Mouse (Mus musculus) limb, embryonic 10.5 days (tissue): ENCODE measurements at regions not wholly inside any gene's neighbourhood (a gene's known extent, or its start where the extent isn't known, plus 50 kb on each side); places are given as distances from the start of the nearest gene placed in this dataset.

Experiments
- DNase-seq: peaks from one replicate; pipeline ENCODE4 v3.0.0-alpha.2; 2017; ENCODE audit warnings: low spot score
- H3K27ac ChIP-seq: fragments of 300-500 bp; sonication (generic); 2 replicates; pipeline ENCODE4 v1.5.1; 2016; ENCODE audit warnings: mild to moderate bottlenecking
- H3K27me3 ChIP-seq: fragments of 300-500 bp; sonication (generic); 2 replicates; pipeline ENCODE4 v1.6.1; 2016; ENCODE audit warnings: low read depth, mild to moderate bottlenecking; ENCODE audit not compliant: poor library complexity, severe bottlenecking
- H3K36me3 ChIP-seq: fragments of 300-500 bp; sonication (generic); 2 replicates; pipeline ENCODE4 v1.6.1; 2016; ENCODE audit warnings: mild to moderate bottlenecking, moderate library complexity
- H3K4me1 ChIP-seq: fragments of 300-500 bp; sonication (generic); 2 replicates; pipeline ENCODE4 v1.6.1; 2016
- H3K4me3 ChIP-seq: fragments of 300-500 bp; sonication (generic); 2 replicates; pipeline ENCODE4 v1.5.1; 2016; ENCODE audit warnings: mild to moderate bottlenecking, moderate library complexity
- H3K9me3 ChIP-seq: fragments of 300-500 bp; sonication (generic); replicated peaks from 2 replicates; pipeline ENCODE4 v1.6.1; 2016; ENCODE audit warnings: mild to moderate bottlenecking
- WGBS: fragments of 180-500 bp; shearing (Covaris S2); methylation state at CpG from one replicate; pipeline ENCODE4 v1.1.7; 2016; 5-methylcytosine and 5-hydroxymethylcytosine counted together

DNA sequence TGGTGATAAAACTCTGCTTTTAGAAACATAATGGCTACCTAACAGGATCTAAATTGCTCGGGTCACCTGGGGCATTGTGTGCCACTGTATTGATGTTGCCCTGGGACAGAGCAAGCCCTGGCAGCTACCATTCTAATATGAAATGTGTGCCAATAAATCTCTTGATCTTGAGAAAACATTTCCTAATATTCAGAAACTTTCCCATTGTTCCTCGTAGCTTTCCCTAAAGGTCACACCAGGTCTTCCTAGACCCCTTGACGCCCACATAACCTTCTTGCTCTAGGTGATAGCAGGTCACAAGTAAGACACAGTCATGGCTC lies 378.2 kb upstream of the Mmadhc start:
- Histone ChIP-seq H3K4me1 (no peaks in the 10 kb centered on the region), H3K4me3 (no peak overlapping the region), H3K9me3 (no peaks in the 10 kb centered on the region), H3K36me3 (no peaks in the 10 kb centered on the region), H3K27ac (no peak overlapping the region), H3K27me3 (no peaks in the 10 kb centered on the region)
- DNase-seq, result no peak
- 88% methylated on average over 3 of the region's 3 CpGs for WGBS

GRCm38 (mm10) chr2:50674151-50674855 lies 377.7 kb upstream of the Mmadhc start:
- Histone ChIP-seq H3K36me3 (no peaks in the 10 kb centered on the region), H3K27ac (no peak overlapping the region), H3K4me3 (no peak overlapping the region), H3K4me1 (no peaks in the 10 kb centered on the region), H3K9me3 (no peaks in the 10 kb centered on the region), H3K27me3 (no peaks in the 10 kb centered on the region)
- 91% methylated on average over 7 of the region's 7 CpGs for WGBS
- no peak for DNase-seq

DNA sequence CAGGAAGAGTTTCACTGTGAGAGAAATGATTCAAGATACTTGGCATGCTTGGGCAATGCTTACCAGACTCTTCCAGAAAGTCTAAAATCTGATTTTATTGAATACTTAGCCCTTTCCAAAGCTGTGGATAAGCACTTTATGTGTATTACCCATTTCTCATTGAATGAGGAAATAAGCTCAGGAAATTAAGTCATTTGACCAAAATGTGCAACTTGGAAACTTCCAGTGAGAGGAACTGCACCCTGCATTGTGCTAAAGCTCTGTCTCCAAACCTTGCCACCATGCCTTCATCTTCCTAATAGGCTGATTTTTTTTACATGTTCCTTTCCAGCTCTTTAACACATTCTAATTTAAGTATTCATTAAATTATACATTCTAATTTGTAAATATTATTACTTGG lies 372.7 kb upstream of the Mmadhc start:
- no peak overlapping the region for H3K4me3 ChIP-seq

DNA sequence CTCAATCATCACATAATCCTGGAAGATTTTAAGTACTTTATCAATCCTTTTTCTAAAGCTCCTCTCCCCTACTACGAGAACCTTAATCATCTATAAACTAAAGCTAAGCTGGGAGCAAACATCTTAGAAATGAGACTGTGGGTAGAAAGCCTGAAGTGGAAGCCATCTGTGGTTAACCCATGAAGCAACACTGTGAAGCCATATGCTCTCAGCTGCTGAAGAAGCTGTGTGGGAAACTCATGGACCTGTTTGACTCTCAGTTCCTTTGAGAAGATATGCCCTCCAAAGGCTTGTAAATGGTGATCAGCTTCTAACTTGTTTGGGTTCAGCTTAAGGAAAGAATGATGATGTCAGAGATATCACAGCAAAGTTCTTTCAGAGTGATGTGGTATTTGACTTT lies 372.2 kb upstream of the Mmadhc start:
- H3K27me3 ChIP-seq, result no peaks in the 10 kb centered on the region
- H3K4me3 ChIP-seq, result no peak overlapping the region
- DNase-seq, result no peak
- H3K36me3 ChIP-seq, result no peaks in the 10 kb centered on the region
- H3K4me1 ChIP-seq, result no peaks in the 10 kb centered on the region
- 87% methylated on average over 1 of the region's 1 CpGs for WGBS
- H3K27ac ChIP-seq, result no peak overlapping the region
- H3K9me3 ChIP-seq, result no peaks in the 10 kb centered on the region

More for the DNA sequence above, 372.7 kb upstream of the Mmadhc start:
- no peaks in the 10 kb centered on the region for H3K4me1 ChIP-seq
- H3K36me3 ChIP-seq, result no peaks in the 10 kb centered on the region
- H3K27ac ChIP-seq, result no peak overlapping the region
- no peak for DNase-seq
- H3K27me3 ChIP-seq, result no peaks in the 10 kb centered on the region
- no peaks in the 10 kb centered on the region for H3K9me3 ChIP-seq

GRCm38 (mm10) chr2:50667180-50667579 lies 370.6 kb upstream of the Mmadhc start:
- Histone ChIP-seq H3K27ac (no peak overlapping the region), H3K9me3 (no peaks in the 10 kb centered on the region), H3K36me3 (no peaks in the 10 kb centered on the region), H3K4me1 (no peaks in the 10 kb centered on the region), H3K4me3 (no peak overlapping the region), H3K27me3 (no peaks in the 10 kb centered on the region)
- no peak for DNase-seq
- 69% methylated on average over 3 of the region's 3 CpGs for WGBS

DNA sequence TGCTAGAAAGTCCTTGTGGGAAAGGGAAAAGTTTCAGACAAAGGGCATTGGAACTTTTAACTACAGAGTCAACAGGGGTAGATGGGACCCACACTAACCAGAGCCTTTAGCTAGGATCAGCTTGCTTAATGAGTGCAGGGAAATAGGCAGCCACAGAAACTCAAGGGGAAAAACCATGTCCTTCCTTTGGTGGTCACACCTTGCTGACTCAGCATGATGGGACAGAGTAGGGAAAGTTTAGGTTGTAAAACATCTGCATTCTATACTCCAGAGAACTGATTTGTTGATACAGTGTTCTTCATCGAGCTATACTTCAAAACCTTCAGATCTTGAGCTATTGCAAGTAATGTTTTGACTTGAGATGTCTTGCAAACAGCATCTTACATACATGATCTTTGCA lies 365.9 kb upstream of the Mmadhc start:
- Histone ChIP-seq H3K9me3 (no peaks in the 10 kb centered on the region), H3K36me3 (no peaks in the 10 kb centered on the region), H3K4me1 (no peaks in the 10 kb centered on the region), H3K4me3 (no peak overlapping the region), H3K27me3 (no peaks in the 10 kb centered on the region), H3K27ac (no peak overlapping the region)
- no peak for DNase-seq
- WGBS, result 82% methylated on average over 1 of the region's 1 CpGs

GRCm38 (mm10) chr2:50660000-50660399 lies 363.4 kb upstream of the Mmadhc start:
- DNase-seq, result no peak
- H3K27ac ChIP-seq, result no peak overlapping the region
- H3K4me3 ChIP-seq, result no peak overlapping the region
- H3K36me3 ChIP-seq, result no peaks in the 10 kb centered on the region
- H3K27me3 ChIP-seq, result no peaks in the 10 kb centered on the region
- 75% methylated on average over 2 of the region's 2 CpGs for WGBS
- 0 out of 2 replicates have a peak, but pooled peaks cover under 1% of the 10 kb centered on the region for H3K4me1 ChIP-seq
- no peaks in the 10 kb centered on the region for H3K9me3 ChIP-seq

GRCm38 (mm10) chr2:50657826-50658225 lies 361.2 kb upstream of the Mmadhc start:
- Histone ChIP-seq H3K27ac (no peak overlapping the region), H3K4me1 (0 out of 2 replicates have a peak, but pooled peaks cover 3% of the 10 kb centered on the region), H3K27me3 (no peaks in the 10 kb centered on the region), H3K4me3 (no peak overlapping the region), H3K9me3 (no peaks in the 10 kb centered on the region), H3K36me3 (no peaks in the 10 kb centered on the region)
- DNase-seq, result no peak
- 90% methylated on average over 7 of the region's 7 CpGs for WGBS

DNA sequence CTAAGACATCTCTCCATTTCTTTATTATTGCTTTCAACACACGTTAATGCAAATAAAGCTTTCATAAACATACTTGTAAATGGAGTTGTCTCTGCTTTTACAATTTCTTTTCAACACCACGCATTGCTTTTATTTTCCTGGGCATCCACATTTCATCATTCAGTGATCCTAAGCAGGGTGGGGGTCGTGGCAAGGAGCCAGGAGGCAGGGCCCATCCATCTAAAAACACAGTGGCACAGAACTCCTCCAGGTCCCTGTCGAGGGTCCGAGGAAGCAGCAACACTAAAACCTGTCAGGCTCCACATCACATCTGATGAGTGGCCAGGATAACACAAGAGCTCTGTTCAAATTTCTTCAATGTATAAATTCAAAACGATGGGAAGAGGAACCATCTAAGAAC lies 359.8 kb upstream of the Mmadhc start:
- Histone ChIP-seq H3K27me3 (no peaks in the 10 kb centered on the region), H3K27ac (no peak overlapping the region), H3K4me1 (0 out of 2 replicates have a peak, but pooled peaks cover 3% of the 10 kb centered on the region), H3K36me3 (no peaks in the 10 kb centered on the region), H3K9me3 (no peaks in the 10 kb centered on the region), H3K4me3 (no peak overlapping the region)
- DNase-seq, result no peak
- WGBS, result 87% methylated on average over 6 of the region's 6 CpGs

DNA sequence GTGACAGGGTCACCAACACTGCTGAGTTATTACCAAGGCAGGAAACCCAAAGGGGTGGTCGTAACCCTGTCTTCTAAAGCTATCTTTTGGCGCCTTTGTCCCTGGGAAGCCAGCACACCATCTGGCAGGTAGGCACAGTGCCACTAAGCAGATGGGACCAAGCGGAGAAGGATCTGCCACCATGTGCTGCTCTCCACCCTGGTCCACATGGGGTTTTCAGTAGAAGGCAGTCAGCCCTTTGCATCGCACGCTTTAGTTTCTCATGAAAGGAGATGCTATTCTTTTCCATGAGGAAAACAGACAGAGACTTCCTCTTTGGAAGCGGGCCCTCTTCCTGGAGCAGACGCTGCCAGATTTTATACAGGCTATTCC lies 358.3 kb upstream of the Mmadhc start:
- Histone ChIP-seq H3K36me3 (no peaks in the 10 kb centered on the region), H3K4me3 (no peak overlapping the region), H3K27me3 (no peaks in the 10 kb centered on the region), H3K27ac (no peak overlapping the region), H3K4me1 (0 out of 2 replicates have a peak, but pooled peaks cover 3% of the 10 kb centered on the region), H3K9me3 (no peaks in the 10 kb centered on the region)
- no peak for DNase-seq
- WGBS, result 84% methylated on average over 7 of the region's 7 CpGs

DNA sequence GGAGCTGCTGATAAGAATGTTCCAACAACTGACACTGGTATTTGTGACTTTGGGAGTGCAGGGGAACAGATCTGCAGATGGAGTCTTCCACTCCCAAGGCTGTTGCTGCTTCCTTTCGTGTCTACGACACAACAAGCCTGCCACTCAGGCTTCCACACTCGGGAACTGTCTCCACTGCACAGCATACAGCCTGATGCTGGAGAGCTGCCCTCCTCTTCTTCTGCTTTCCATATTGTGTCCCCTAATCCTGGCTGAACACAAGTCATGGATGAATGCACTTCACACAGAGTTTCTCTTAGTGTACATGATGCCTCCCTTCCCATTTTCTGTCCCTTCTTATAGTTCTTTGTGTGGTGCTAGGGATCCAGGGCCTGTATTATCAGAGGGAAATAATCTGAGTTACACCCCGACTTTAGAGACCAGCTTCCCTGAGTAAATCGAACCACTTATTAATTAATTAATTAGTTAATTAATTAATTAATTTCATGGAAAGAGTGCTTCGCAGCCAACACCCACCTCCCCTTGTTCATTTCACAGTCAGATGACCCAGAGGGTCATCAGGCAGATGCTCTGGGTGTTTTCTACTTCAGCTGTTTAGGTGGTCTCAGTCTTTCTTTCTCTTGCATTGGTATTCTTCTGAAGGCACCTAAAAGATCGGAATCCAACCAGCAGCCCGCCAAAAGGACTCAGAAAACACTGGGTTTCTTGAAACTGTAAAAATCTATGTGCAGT lies 357.8 kb upstream of the Mmadhc start:
- H3K27ac ChIP-seq, result no peak overlapping the region
- no peaks in the 10 kb centered on the region for H3K9me3 ChIP-seq
- no peak overlapping the region for H3K4me3 ChIP-seq
- no peak for DNase-seq
- no peaks in the 10 kb centered on the region for H3K27me3 ChIP-seq
- 84% methylated on average over 8 of the region's 8 CpGs for WGBS
- H3K4me1 ChIP-seq, result 0 out of 2 replicates have a peak, but pooled peaks cover 3% of the 10 kb centered on the region
- H3K36me3 ChIP-seq, result no peaks in the 10 kb centered on the region

- Histone ChIP-seq H3K4me3 (no peak overlapping the region), H3K36me3 (no peaks in the 10 kb centered on the region), H3K27ac (no peak overlapping the region), H3K9me3 (no peaks in the 10 kb centered on the region), H3K27me3 (no peaks in the 10 kb centered on the region), H3K4me1 (0 out of 2 replicates have a peak, but pooled peaks cover 3% of the 10 kb centered on the region)
- WGBS, result 91% methylated on average over 3 of the region's 3 CpGs
- DNase-seq, result no peak
These were observed 356.6 kb upstream of the Mmadhc start for GRCm38 (mm10) chr2:50653121-50653615.

DNA sequence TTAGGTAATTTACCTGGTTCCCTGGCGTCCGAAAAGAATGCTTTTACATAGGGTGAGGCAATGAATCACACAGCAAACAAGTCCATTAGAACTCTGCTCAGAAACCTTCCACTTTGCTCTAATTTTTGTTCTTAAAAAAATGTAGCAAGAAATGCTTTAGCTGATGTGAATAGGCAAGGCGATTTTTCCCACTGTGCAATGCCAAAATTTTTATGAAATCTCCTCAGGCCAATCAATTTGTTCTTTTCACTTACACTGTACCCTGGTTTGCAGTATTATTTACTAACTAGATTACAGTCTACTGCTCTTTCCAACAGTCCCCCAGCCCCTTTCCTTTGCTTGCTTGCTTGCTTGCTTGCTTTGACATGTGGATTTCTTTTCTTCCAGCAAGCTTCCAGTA lies 353.1 kb upstream of the Mmadhc start:
- Histone ChIP-seq H3K4me1 (no peaks in the 10 kb centered on the region), H3K36me3 (no peaks in the 10 kb centered on the region), H3K27ac (no peak overlapping the region), H3K4me3 (no peak overlapping the region), H3K9me3 (no peaks in the 10 kb centered on the region), H3K27me3 (no peaks in the 10 kb centered on the region)
- DNase-seq, result no peak
- WGBS, result 87% methylated on average over 3 of the region's 3 CpGs
